Mouse (Mus musculus) ES-Bruce4 (cell line): ENCODE results near the gene Rasgef1c.

ENCODE experiments used
- CTCF ChIP-seq: IDR thresholded peaks from one replicate; pipeline ENCODE4 v1.8.1; 2011; ENCODE audit warnings: low read depth, low read length
- EP300 ChIP-seq: IDR thresholded peaks from 2 replicates; pipeline ENCODE4 v1.6.1; 2011; ENCODE audit warnings: low read depth, low read length; ENCODE audit not compliant: insufficient read depth
- POLR2A ChIP-seq: IDR thresholded peaks from one replicate; pipeline ENCODE4 v1.8.1; 2011; ENCODE audit warnings: low read length; ENCODE audit not compliant: insufficient read depth

DNA sequence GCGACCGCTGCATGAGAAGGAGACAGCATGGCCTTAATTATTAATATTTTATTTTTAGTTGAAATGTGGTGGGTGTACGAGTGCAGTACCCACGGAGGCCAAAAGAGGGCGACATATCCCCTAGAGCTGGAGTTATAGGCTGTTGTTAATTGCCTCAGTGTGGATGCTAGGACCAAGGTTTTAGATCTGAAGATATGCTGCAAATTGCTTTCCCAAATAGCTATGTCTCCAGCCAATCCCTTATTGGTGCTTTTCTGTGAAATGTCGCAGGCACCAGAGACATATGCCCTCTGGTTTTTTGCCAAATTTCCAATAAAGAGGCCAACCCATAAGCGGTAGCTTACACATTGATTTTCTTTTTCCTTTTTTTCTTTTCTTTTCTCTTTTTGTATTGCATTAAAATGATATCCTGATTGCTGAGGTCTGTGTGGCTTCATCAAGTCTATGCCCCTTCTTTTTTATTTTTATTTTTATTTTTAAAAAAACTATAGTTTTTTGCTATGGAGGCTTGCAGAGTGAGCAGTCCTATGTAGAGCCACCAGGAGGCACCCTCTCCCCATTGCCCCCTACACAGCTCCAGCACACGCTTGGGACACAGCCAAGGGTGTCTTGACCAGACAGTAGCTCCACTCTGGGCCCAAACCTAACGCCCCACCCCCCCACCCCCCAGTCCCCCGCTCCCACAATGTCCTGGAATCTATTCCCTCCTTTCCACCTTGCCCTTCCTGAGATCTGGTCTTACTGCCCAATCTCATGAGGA, 84.8 kb downstream of the Rasgef1c start:
- TF ChIP-seq CTCF = peak; percentile 71
- TF ChIP-seq EP300 = no peak
- no peak for TF ChIP-seq POLR2A
